Mouse (Mus musculus) spleen, adult 2 months (tissue): Measurements from ENCODE around the gene Fibp.

Experiments used
- CTCF ChIP-seq: fragments of 200-500 bp; IDR thresholded peaks from 2 replicates; pipeline ENCODE4 v1.5.1; 2011; ENCODE audit warnings: mild to moderate bottlenecking, inconsistent platforms; ENCODE audit not compliant: insufficient read depth, insufficient read length, insufficient replicate concordance; ENCODE audit errors: extremely low read depth
- POLR2A ChIP-seq: fragments of 200-500 bp; IDR thresholded peaks from 2 replicates; pipeline ENCODE4 v1.6.1; 2011; ENCODE audit warnings: low read depth, low read length, inconsistent platforms

- TF ChIP-seq CTCF (no peak), POLR2A (no peak)
These were observed 38.1 kb upstream of the Fibp start for GRCm38 (mm10) chr19:5422267-5422666.
